Mouse (Mus musculus): ENCODE data around the gene Gm3336. TPM values are rescaled to one million over a fixed set of nuclear protein-coding genes. Genes with fewer than 3 reads are reported as not detected.

The Gm3336 gene
- polyA plus RNA-seq, 1 experiment, result 0.26 TPM

DNA sequence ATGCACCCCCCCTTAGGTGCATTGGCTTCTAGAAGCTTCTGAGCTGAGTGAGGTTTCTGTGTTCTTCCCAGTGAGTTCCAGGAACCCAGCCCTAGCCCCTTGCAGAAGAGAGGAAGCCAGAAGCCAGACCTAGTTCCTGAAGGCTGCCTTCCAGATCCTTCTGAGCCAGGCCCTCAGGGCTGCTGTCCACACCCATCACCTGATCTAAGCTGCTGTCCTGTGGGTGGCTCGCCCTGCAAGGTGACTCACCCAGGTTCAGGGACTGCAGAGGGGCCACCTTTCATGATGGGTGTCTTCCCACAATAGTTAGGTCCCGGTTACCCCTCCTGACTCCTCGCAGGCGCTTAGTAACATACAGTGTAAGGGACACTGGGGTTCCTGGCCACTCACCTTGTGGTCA is 38.9 kb upstream of the Gm3336 start:
- TF ChIP-seq GATA1 (IDR thresholded peaks at IDR 0.05; ENCODE audit: borderline replicate concordance, low read length), result no peak
- TF ChIP-seq FLI1 (IDR thresholded peaks at IDR 0.05; ENCODE audit: low read length), result no peak
- peaks cover 46% of the 10 kb centered on the region for H3K36me3 ChIP-seq (replicated peaks; ENCODE audit: low read length)
- H3K4me1 ChIP-seq, result peaks cover 89% of the 10 kb centered on the region

DNA sequence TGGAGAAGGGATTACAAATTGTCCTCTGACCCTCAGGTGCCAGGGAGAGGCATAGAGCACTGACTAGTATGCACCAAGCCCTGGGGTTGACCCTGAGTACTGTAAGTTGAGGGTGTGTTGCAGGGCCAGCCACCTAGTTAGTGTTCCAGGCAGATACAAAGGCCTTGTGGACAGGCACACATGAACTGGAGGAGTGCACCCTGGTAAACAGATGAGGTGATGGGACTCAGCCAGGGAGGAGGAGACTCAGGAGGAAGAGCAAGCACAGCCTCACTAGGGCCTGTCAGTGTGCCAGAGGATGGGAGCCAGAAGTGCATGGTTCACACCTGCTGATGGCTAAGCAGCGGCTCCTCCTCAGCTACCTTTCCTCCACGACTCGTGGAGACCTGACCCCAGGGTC is 38.3 kb upstream of the Gm3336 start:
- H3K36me3 ChIP-seq (replicated peaks; ENCODE audit: low read length), result peaks cover 46% of the 10 kb centered on the region
- H3K27me3 ChIP-seq (replicated peaks), result peaks cover 3% of the 10 kb centered on the region
- H3K4me3 ChIP-seq (replicated peaks), result peak overlapping the region; percentile 34
- peaks cover 85% of the 10 kb centered on the region for H3K4me1 ChIP-seq
- no peak for TF ChIP-seq GATA1 (IDR thresholded peaks at IDR 0.05; ENCODE audit: borderline replicate concordance, low read length)
- TF ChIP-seq FLI1 (IDR thresholded peaks at IDR 0.05; ENCODE audit: low read length), result no peak
- peaks cover 6% of the 10 kb centered on the region; the same call in 1 of the 2 replicates for H3K9me3 ChIP-seq

More for the DNA sequence above, 38.9 kb upstream of the Gm3336 start:
- Histone ChIP-seq H3K27me3 (replicated peaks) (peaks cover 2% of the 10 kb centered on the region), H3K4me3 (replicated peaks) (peak overlapping the region; percentile 60), H3K9me3 (peaks cover 6% of the 10 kb centered on the region; the same call in 1 of the 2 replicates)

DNA sequence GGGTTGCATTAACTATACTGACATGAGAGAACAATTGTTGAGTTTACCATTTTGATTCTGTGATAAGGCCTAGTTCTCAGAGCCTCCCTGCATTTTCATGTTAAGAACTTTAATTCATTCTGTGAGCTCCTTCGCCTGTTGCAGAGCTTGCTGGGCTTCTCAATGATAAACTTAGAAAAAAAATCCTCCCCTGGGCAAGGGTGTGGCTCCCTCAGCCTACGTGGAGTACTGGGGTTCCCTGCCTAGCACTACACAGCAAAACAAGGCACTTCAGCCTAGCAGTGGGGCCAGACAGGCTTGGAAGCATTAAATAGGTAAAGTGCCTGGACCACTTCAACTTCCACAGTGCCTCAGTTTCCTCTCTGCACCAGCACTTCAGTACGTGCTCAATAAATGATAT is 36.9 kb upstream of the Gm3336 start:
- Histone ChIP-seq H3K9me3 (peaks cover 6% of the 10 kb centered on the region; the same call in 1 of the 2 replicates), H3K4me3 (replicated peaks) (no peak overlapping the region), H3K4me1 (peaks cover 85% of the 10 kb centered on the region), H3K36me3 (replicated peaks; ENCODE audit: low read length) (peaks cover 40% of the 10 kb centered on the region), H3K27me3 (replicated peaks) (peaks cover 10% of the 10 kb centered on the region)
- TF ChIP-seq FLI1 (IDR thresholded peaks at IDR 0.05; ENCODE audit: low read length), result no peak
- no peak for TF ChIP-seq GATA1 (IDR thresholded peaks at IDR 0.05; ENCODE audit: borderline replicate concordance, low read length)

DNA sequence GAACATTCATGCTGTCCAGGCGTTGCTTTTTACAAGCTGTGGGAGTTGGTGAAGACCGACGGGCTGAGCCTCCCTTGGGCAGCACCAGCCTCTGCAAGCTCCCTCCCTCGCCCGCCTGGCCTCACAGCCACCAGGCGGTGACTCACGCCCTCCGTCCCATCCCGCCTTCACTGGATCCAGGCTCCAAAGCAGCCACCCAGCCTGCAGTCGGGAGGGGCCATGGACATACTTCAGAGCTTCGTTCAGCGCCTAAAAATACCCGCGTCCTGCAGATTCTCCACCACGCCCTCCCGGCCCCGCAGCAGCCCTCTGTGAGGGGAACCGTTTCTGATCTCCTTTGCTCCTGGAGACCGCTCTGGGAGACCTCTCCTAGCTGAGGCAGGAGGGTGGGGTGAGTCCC is 36.1 kb upstream of the Gm3336 start:
- H3K4me3 ChIP-seq (replicated peaks), result peak overlapping the region; percentile 50
- H3K4me1 ChIP-seq, result peaks cover 81% of the 10 kb centered on the region
- TF ChIP-seq FLI1 (IDR thresholded peaks at IDR 0.05; ENCODE audit: low read length) (no peak), GATA1 (IDR thresholded peaks at IDR 0.05; ENCODE audit: borderline replicate concordance, low read length) (no peak)

DNA sequence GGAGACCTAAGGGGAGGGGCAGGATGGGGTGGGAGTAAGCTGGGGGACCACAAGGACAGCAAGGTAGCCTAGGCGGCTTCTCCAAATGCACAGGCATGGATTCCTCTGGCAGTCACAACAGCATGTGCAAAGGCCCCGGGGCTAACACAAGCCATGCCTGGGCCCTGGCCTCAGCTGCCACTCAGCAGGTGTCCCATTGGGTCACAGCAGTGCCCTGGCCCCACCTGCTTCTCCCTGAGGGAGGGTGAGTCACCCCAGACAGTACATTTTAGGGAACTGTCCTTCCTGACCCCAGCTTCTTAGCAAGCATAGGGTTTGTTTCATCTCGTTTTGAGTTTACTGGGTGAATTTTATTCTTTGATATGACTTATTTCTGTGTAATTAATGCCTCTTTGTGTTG is 35.7 kb upstream of the Gm3336 start:
- Histone ChIP-seq H3K4me1 (peaks cover 78% of the 10 kb centered on the region), H3K9me3 (peaks cover 6% of the 10 kb centered on the region; the same call in 1 of the 2 replicates), H3K27me3 (replicated peaks) (peaks cover 15% of the 10 kb centered on the region), H3K4me3 (replicated peaks) (no peak overlapping the region), H3K36me3 (replicated peaks; ENCODE audit: low read length) (peaks cover 30% of the 10 kb centered on the region)
- no peak for TF ChIP-seq GATA1 (IDR thresholded peaks at IDR 0.05; ENCODE audit: borderline replicate concordance, low read length)
- no peak for TF ChIP-seq FLI1 (IDR thresholded peaks at IDR 0.05; ENCODE audit: low read length)

More for the DNA sequence above, 36.1 kb upstream of the Gm3336 start:
- peaks cover 6% of the 10 kb centered on the region; the same call in 1 of the 2 replicates for H3K9me3 ChIP-seq
- peaks cover 35% of the 10 kb centered on the region for H3K36me3 ChIP-seq (replicated peaks; ENCODE audit: low read length)
- peaks cover 11% of the 10 kb centered on the region for H3K27me3 ChIP-seq (replicated peaks)

DNA sequence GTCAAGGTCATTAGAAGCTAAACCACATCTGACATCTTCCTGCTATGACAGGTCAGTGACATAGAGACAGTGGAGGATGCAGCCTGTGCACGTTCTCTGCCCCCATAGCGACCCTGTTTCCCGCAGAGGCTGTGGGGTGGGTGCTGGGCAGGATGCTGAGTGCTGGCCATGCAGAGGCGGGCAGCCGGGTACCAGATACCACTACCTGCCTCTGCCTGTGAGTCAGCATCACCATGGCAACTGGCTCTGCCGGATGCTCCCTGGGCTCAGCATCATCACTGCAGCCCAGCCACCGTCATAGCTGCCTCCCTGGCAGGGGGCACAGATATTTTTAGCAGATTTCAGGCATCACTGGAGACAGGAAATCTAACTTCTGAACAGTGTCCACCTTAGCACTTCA is 34.1 kb upstream of the Gm3336 start:
- Histone ChIP-seq H3K36me3 (replicated peaks; ENCODE audit: low read length) (peaks cover 14% of the 10 kb centered on the region), H3K4me1 (peaks cover 67% of the 10 kb centered on the region), H3K9me3 (no peaks in the 10 kb centered on the region), H3K27me3 (replicated peaks) (peaks cover 15% of the 10 kb centered on the region), H3K4me3 (replicated peaks) (no peak overlapping the region)
- TF ChIP-seq GATA1 (IDR thresholded peaks at IDR 0.05; ENCODE audit: borderline replicate concordance, low read length), result no peak
- no peak for TF ChIP-seq FLI1 (IDR thresholded peaks at IDR 0.05; ENCODE audit: low read length)

DNA sequence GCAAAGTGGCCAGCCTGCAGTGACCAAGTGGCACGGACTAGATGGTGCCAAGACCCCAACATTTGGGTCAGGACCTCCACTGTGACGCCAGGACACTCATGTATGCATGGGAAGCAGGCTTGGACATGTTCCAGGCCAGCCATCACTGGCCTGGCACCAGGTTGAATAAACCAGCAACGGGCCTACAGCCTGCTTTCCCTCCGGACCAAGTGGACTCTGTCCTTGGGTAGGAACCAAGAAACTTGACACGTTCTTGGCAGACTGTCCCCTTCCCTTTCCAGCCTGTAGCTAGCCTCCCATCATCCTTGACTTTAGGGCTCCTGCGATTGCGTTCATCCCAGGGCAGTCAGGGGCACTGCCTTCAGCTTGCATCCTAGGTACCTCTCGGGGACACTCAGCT is 30.8 kb upstream of the Gm3336 start:
- Histone ChIP-seq H3K4me3 (replicated peaks) (no peak overlapping the region), H3K9me3 (no peaks in the 10 kb centered on the region), H3K4me1 (peaks cover 56% of the 10 kb centered on the region), H3K36me3 (replicated peaks; ENCODE audit: low read length) (no peaks in the 10 kb centered on the region), H3K27me3 (replicated peaks) (peaks cover 19% of the 10 kb centered on the region)
- no peak for TF ChIP-seq GATA1 (IDR thresholded peaks at IDR 0.05; ENCODE audit: borderline replicate concordance, low read length)
- no peak for TF ChIP-seq FLI1 (IDR thresholded peaks at IDR 0.05; ENCODE audit: low read length)

DNA sequence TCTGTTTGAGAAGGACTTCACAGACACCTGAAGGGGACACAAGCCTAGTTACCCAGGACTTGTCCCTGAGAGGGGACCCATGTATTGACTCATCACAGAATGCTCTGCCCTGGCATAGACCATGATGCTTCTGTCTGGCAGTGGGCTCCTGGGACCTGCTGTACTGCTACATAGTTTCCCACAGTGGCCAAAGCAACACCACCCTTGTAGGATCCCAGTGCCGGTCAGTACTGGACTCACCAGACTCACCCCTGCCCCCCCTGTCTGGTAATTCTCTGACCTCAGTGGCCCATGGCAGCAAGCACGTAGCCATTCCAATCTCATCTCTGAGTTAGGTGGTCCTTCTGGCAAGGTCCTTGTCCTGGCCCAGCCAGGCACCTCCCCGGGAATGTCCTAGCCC is 30.2 kb upstream of the Gm3336 start:
- Histone ChIP-seq H3K4me3 (replicated peaks) (no peak overlapping the region), H3K36me3 (replicated peaks; ENCODE audit: low read length) (no peaks in the 10 kb centered on the region), H3K27me3 (replicated peaks) (peaks cover 19% of the 10 kb centered on the region), H3K4me1 (peaks cover 55% of the 10 kb centered on the region), H3K9me3 (no peaks in the 10 kb centered on the region)
- no peak for TF ChIP-seq GATA1 (IDR thresholded peaks at IDR 0.05; ENCODE audit: borderline replicate concordance, low read length)
- TF ChIP-seq FLI1 (IDR thresholded peaks at IDR 0.05; ENCODE audit: low read length), result no peak

DNA sequence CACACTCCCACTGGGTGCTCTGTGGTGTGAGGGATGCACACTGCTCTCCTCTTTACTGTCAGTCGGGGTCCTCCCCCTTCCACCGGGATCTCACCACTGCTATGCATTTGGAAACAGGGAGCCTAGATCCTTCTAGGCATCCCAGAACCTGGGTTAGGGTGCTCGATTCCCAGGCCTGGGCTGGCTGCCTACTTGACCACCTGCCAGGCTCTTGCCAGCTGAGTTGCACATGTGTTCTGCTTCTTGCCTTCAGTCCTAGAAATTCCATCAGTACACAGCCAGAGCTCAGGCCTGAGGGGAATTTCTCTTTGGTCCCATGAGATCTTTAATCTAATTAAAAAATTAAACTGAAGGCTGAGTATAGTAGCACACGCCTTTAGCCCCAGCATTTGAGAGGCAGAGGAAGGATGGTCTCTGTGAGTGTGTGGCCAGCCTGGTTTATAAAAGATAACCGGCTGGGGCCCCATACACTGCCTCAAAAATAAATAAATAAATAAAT is 28.4 kb upstream of the Gm3336 start:
- no peak for TF ChIP-seq FLI1 (IDR thresholded peaks at IDR 0.05; ENCODE audit: low read length)
- no peak for TF ChIP-seq GATA1 (IDR thresholded peaks at IDR 0.05; ENCODE audit: borderline replicate concordance, low read length)
- H3K4me3 ChIP-seq (replicated peaks), result no peak overlapping the region
- no peaks in the 10 kb centered on the region for H3K9me3 ChIP-seq
- no peaks in the 10 kb centered on the region for H3K36me3 ChIP-seq (replicated peaks; ENCODE audit: low read length)
- H3K4me1 ChIP-seq, result peaks cover 57% of the 10 kb centered on the region
- H3K27me3 ChIP-seq (replicated peaks), result peaks cover 15% of the 10 kb centered on the region

DNA sequence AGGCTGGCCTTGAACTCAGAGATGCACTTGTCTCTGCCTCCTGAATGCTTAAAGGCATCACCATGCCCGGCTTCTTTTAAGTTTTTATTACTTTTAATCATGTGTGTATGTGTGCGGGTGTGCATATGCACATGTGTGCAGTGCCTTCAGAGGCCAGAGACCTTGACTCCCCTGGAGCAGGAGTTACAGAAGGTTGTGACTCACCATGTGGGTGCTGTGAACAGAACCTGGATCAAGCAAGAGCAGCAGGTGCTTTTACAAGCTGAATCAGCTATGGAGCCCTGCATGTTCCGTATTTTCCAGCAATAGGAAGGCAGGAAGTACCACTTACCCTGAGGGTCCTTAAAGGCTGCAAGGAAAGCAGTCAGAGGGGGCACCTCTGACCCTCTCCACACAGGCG is 27.1 kb upstream of the Gm3336 start:
- Histone ChIP-seq H3K27me3 (replicated peaks) (peaks cover 10% of the 10 kb centered on the region), H3K4me1 (peaks cover 58% of the 10 kb centered on the region), H3K36me3 (replicated peaks; ENCODE audit: low read length) (no peaks in the 10 kb centered on the region), H3K4me3 (replicated peaks) (no peak overlapping the region), H3K9me3 (no peaks in the 10 kb centered on the region)
- TF ChIP-seq GATA1 (IDR thresholded peaks at IDR 0.05; ENCODE audit: borderline replicate concordance, low read length) (no peak), FLI1 (IDR thresholded peaks at IDR 0.05; ENCODE audit: low read length) (no peak)
